Mouse (Mus musculus) embryonic stem cell, embryonic (primary cell): Measurements from ENCODE around the gene Echs1.

Experiments
- CTCF ChIA-PET, 4 experiments: fragments of 300-600 bp in 2 of 4; fragments of 350-600 bp in 2 of 4; sonication (Branson Sonifier 250); formaldehyde crosslinking; loops; one replicate each; lab custom pipeline; 2022; ENCODE audit warnings: inconsistent platforms in 2 of 4; lab: Charles Lee
- POLR2A ChIA-PET, 4 experiments: fragments of 300-600 bp in 2 of 4; fragments of 350-600 bp in 2 of 4; sonication (Branson Sonifier 250); formaldehyde crosslinking; loops; one replicate each; lab custom pipeline; 2022; ENCODE audit warnings: antibody characterized with exemption in 4 of 4, inconsistent platforms in 1 of 4; lab: Charles Lee

Gene Echs1

GRCm38 (mm10) chr7:140092924-140093528 is 23.2 kb downstream of the Echs1 start, which contains the start of gene Prap1:
Prap1 (plus strand) TSS chr7:140093395.
- ChIA-PET CTCF (interaction anchor here in 1 of 4 experiments (0.6 kb wide), 1 partner anchor 389 kb away, joined by 5 read pairs; no protein-coding TSS in a partner anchor), POLR2A (interaction anchor here in 2 of 4 experiments (0.7 to 2.5 kb wide), 8 partner anchors 8 to 44 kb away, joined by 3 to 9 read pairs (median 3); partner anchors contain the start of genes Echs1 (in 1 of the 2), Fuom (in 1 of the 2), Mtg1 (in 1 of the 2) and Paox (in 1 of the 2))

GRCm38 (mm10) chr7:140090601-140091000 is 25.7 kb downstream of the Echs1 start:
- ChIA-PET POLR2A (interaction anchor here in 2 of 4 experiments (1.7 to 2.7 kb wide), 3 partner anchors 12 to 26 kb away, joined by 4 to 10 read pairs (median 9); partner anchors contain the start of genes Echs1 (in 2 of the 2), Fuom (in 1 of the 2) and Paox (in 1 of the 2)), CTCF (interaction anchor here in 1 of 4 experiments (0.6 kb wide), 2 partner anchors 31 to 97 kb away, joined by 3 to 12 read pairs; no protein-coding TSS in a partner anchor)

- ChIA-PET POLR2A (interaction anchor here in 2 of 4 experiments (0.9 to 1.4 kb wide), 4 partner anchors 7 to 60 kb away, joined by 3 to 4 read pairs (median 3); partner anchors contain the start of gene Mtg1 (in 2 of the 2)), CTCF (interaction anchor here in 1 of 4 experiments (0.5 to 1.8 kb wide), 3 partner anchors 59 to 106 kb away, joined by 3 to 7 read pairs (median 4); no protein-coding TSS in a partner anchor)
These were observed 34.0 kb downstream of the Echs1 start, which contains the start of gene Caly for GRCm38 (mm10) chr7:140082242-140082678. Caly (minus strand) TSS chr7:140082548.

- ChIA-PET POLR2A (interaction anchor here in 2 of 4 experiments (0.5 to 1.5 kb wide), 14 partner anchors 8 to 822 kb away, joined by 3 to 6 read pairs (median 3); partner anchors contain the start of genes Mtg1 (in 2 of the 2), Echs1 (in 1 of the 2), Fuom (in 1 of the 2) and Prap1 (in 1 of the 2)), CTCF (interaction anchor here in 2 of 4 experiments (0.5 to 1.8 kb wide), 8 partner anchors 59 to 724 kb away, joined by 3 to 7 read pairs (median 4); no protein-coding TSS in a partner anchor)
These were observed 34.7 kb downstream of the Echs1 start for GRCm38 (mm10) chr7:140081408-140082241.

GRCm38 (mm10) chr7:140080503-140081156 is 35.6 kb downstream of the Echs1 start:
- POLR2A ChIA-PET = interaction anchor here in 2 of 4 experiments (0.6 to 1.9 kb wide), 10 partner anchors 12 to 828 kb away, joined by 3 to 6 read pairs (median 3); partner anchors contain the start of genes Echs1 (in 1 of the 2), Fuom (in 1 of the 2), Mtg1 (in 1 of the 2) and Prap1 (in 1 of the 2)
- CTCF ChIA-PET = interaction anchor here in 3 of 4 experiments (0.7 to 1.8 kb wide), 9 partner anchors 60 to 823 kb away, joined by 3 to 7 read pairs (median 4); no protein-coding TSS in a partner anchor

GRCm38 (mm10) chr7:140078711-140079110 is 37.6 kb downstream of the Echs1 start:
- ChIA-PET POLR2A (no interaction called here), CTCF (interaction anchor here in 3 of 4 experiments (0.5 to 1.0 kb wide), 8 partner anchors 24 to 1223 kb away, joined by 3 to 11 read pairs (median 3); partner anchors contain the start of genes Echs1 (in 1 of the 3) and Fuom (in 1 of the 3))

- CTCF ChIA-PET = interaction anchor here in 3 of 4 experiments (0.6 to 0.8 kb wide), 3 partner anchors 13 to 994 kb away, joined by 3 to 4 read pairs (median 4); no protein-coding TSS in a partner anchor
- POLR2A ChIA-PET = interaction anchor here in 2 of 4 experiments (0.6 to 1.6 kb wide), 7 partner anchors 20 to 763 kb away, joined by 3 to 4 read pairs (median 4); partner anchors contain the start of genes Fuom (in 1 of the 2) and Mtg1 (in 1 of the 2)
These were observed 38.6 kb downstream of the Echs1 start for GRCm38 (mm10) chr7:140077698-140078097.

- CTCF ChIA-PET = interaction anchor here in 1 of 4 experiments (0.6 kb wide), 1 partner anchor 45 kb away, joined by 3 read pairs; no protein-coding TSS in a partner anchor
- POLR2A ChIA-PET = interaction anchor here in 1 of 4 experiments (0.6 kb wide), 1 partner anchor 291 kb away, joined by 3 read pairs; no protein-coding TSS in a partner anchor
These were observed 46.1 kb downstream of the Echs1 start for GRCm38 (mm10) chr7:140070042-140070711.

GRCm38 (mm10) chr7:140067397-140067796 is 48.9 kb downstream of the Echs1 start:
- CTCF ChIA-PET = interaction anchor here in 1 of 4 experiments (0.8 kb wide), 1 partner anchor 8 kb away, joined by 3 read pairs; no protein-coding TSS in a partner anchor
- POLR2A ChIA-PET = interaction anchor here in 1 of 4 experiments (1.6 kb wide), 1 partner anchor 9 kb away, joined by 5 read pairs; no protein-coding TSS in a partner anchor

GRCm38 (mm10) chr7:140063092-140063491 is 53.2 kb downstream of the Echs1 start:
- CTCF ChIA-PET = interaction anchor here (0.6 to 3.4 kb wide), 31 partner anchors 11 to 1698 kb away, joined by 3 to 17 read pairs (median 4); partner anchors contain the start of genes Msx3 (in 3 of the 4) and 6430531B16Rik (in 1 of the 4)
- POLR2A ChIA-PET = interaction anchor here (0.6 to 1.9 kb wide), 9 partner anchors 10 to 152 kb away, joined by 3 to 5 read pairs (median 4); partner anchors contain the start of genes Echs1 (in 2 of the 4), Msx3 (in 1 of the 4) and Paox (in 1 of the 4)

GRCm38 (mm10) chr7:140062307-140062706 is 54.0 kb downstream of the Echs1 start:
- POLR2A ChIA-PET = interaction anchor here in 2 of 4 experiments (0.9 to 2.5 kb wide), 7 partner anchors 11 to 64 kb away, joined by 3 to 10 read pairs (median 4); partner anchors contain the start of genes Msx3 (in 1 of the 2) and Tubgcp2 (in 1 of the 2)
- CTCF ChIA-PET = interaction anchor here (0.6 to 3.4 kb wide), 23 partner anchors 12 to 446 kb away, joined by 3 to 17 read pairs (median 5); partner anchors contain the start of gene Msx3 (in 2 of the 4)

- ChIA-PET POLR2A (interaction anchor here in 2 of 4 experiments (0.9 to 2.5 kb wide), 7 partner anchors 11 to 64 kb away, joined by 3 to 10 read pairs (median 4); partner anchors contain the start of genes Msx3 (in 2 of the 2) and Tubgcp2 (in 1 of the 2)), CTCF (interaction anchor here (0.6 to 3.4 kb wide), 20 partner anchors 12 to 447 kb away, joined by 3 to 17 read pairs (median 6); partner anchors contain the start of gene Msx3 (in 2 of the 4))
These were observed 54.5 kb downstream of the Echs1 start for GRCm38 (mm10) chr7:140061832-140062130.

GRCm38 (mm10) chr7:140060936-140061831 is 55.1 kb downstream of the Echs1 start:
- ChIA-PET POLR2A (interaction anchor here in 2 of 4 experiments (1.1 to 2.5 kb wide), 4 partner anchors 12 to 65 kb away, joined by 4 to 10 read pairs (median 4); partner anchors contain the start of genes Msx3 (in 2 of the 2) and Tubgcp2 (in 1 of the 2)), CTCF (interaction anchor here (0.7 to 3.4 kb wide), 10 partner anchors 12 to 447 kb away, joined by 3 to 17 read pairs (median 7); partner anchors contain the start of gene Msx3 (in 1 of the 4))

- POLR2A ChIA-PET = interaction anchor here in 2 of 4 experiments (0.6 to 2.4 kb wide), 3 partner anchors 23 to 164 kb away, joined by 5 to 17 read pairs (median 5); partner anchors contain the start of genes Tubgcp2 (in 1 of the 2) and Zfp511 (in 1 of the 2)
- CTCF ChIA-PET = interaction anchor here in 3 of 4 experiments (0.6 to 1.1 kb wide), 3 partner anchors 16 to 375 kb away, joined by 3 to 7 read pairs (median 6); no protein-coding TSS in a partner anchor
These were observed 56.7 kb downstream of the Echs1 start for GRCm38 (mm10) chr7:140059601-140060000.
